Comparison of ENCODE assay signal across 23 mouse cellular contexts in the genomic region with DNA sequence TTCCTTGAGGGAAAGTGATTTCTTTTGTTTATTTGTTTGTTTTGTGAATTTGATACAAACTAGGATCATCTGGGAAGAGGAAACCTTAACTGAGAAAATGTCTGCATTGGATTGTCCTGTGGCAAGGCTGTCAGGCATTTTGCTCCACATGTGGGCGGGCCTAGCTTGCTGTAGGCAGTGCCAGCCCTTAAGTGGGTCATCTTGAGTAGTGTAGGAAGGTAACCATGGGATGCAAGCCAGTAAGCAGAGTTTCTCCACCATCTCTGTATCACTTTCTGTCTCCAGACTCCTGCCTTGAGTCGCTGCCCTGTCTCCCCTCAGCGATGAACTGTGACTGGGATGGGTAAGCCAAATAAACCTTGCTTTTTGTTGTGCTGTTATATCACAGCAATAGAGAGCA.
"Had no signal": no experiment of that assay in that cellular context is flagged by ENCODE, and none has a peak within 500 bp of the region (broad histone marks: within the 10 kb centered on the region; RNA-seq: fewer than 3 reads in every experiment).

No protein-coding gene starts in this region.

- H3K4me3 ChIP-seq: gastrocnemius, adult 2 months; heart, embryonic 10.5 days; heart, embryonic 12.5 days; hindbrain, embryonic 10.5 days; hindbrain, embryonic 12.5 days; intestine, embryonic 15.5 days; limb, embryonic 13.5 days; limb, embryonic 15.5 days; liver, embryonic 12.5 days had no signal

- H3K9ac ChIP-seq: heart, embryonic 12.5 days; hindbrain, embryonic 12.5 days; hindbrain, embryonic 14.5 days; intestine, embryonic 15.5 days; limb, embryonic 13.5 days; limb, embryonic 15.5 days; liver, embryonic 12.5 days; liver, embryonic 14.5 days had no signal

- H3K27me3 ChIP-seq: heart, embryonic 12.5 days; hindbrain, embryonic 12.5 days; intestine, embryonic 15.5 days; limb, embryonic 13.5 days; limb, embryonic 15.5 days; liver, embryonic 12.5 days had no signal

- DNase-seq: gastrocnemius, adult 2 months; gastrocnemius, postnatal 10 days; gastrocnemius, postnatal 25 days; heart, postnatal 10 days; heart, postnatal 4 days; kidney, adult 18-20 months; kidney, adult 8-10 months; kidney, postnatal 10 days; kidney, postnatal 25 days; kidney, postnatal 4 days; layer of hippocampus, adult 9-11 months; layer of hippocampus, postnatal 36 days; left cerebral cortex, postnatal 4 days had no signal

- H3K27ac ChIP-seq: gastrocnemius, adult 2 months; heart, embryonic 10.5 days; hindbrain, embryonic 10.5 days; hindbrain, embryonic 12.5 days; hindbrain, embryonic 14.5 days; intestine, embryonic 15.5 days; limb, embryonic 13.5 days; limb, embryonic 15.5 days; liver, embryonic 12.5 days; liver, embryonic 14.5 days had no signal

- H3K4me1 ChIP-seq: intestine, embryonic 15.5 days; limb, embryonic 15.5 days had no signal

- H3K36me3 ChIP-seq: heart, embryonic 10.5 days; heart, embryonic 12.5 days; hindbrain, embryonic 10.5 days; hindbrain, embryonic 12.5 days; intestine, embryonic 15.5 days; limb, embryonic 13.5 days; limb, embryonic 15.5 days; liver, embryonic 12.5 days had no signal
